Mouse (Mus musculus) lung, postnatal 0 days (tissue): ENCODE data around the gene Nfic. TPM values are rescaled to one million over a fixed set of nuclear protein-coding genes. Genes with fewer than 3 reads are reported as not detected.

ENCODE experiments used
- ATAC-seq: fragments of 200-750 bp; cut with Nextera tagmentation; 2 replicates; pipeline ENCODE4 v1.8.0; 2017; ENCODE audit warnings: moderate library complexity
- DNase-seq: peaks from one replicate; pipeline ENCODE4 v3.0.0-alpha.2; 2016; ENCODE audit warnings: low spot score
- H3K27ac ChIP-seq: fragments of 300-500 bp; sonication (generic); 2 replicates; pipeline ENCODE4 v1.5.1; 2014; ENCODE audit warnings: antibody characterized with exemption, mild to moderate bottlenecking, low read length, mixed read lengths
- H3K27me3 ChIP-seq: fragments of 300-500 bp; sonication (generic); replicated peaks from 2 replicates; pipeline ENCODE4 v1.6.1; 2014; ENCODE audit warnings: low read length, mixed read lengths; ENCODE audit not compliant: insufficient read depth
- H3K36me3 ChIP-seq: fragments of 300-500 bp; sonication (generic); 2 replicates; pipeline ENCODE4 v1.6.1; 2014; ENCODE audit warnings: low read length, mixed read lengths; ENCODE audit not compliant: insufficient read depth
- H3K4me1 ChIP-seq: fragments of 300-500 bp; sonication (generic); 2 replicates; pipeline ENCODE4 v1.6.1; 2014; ENCODE audit warnings: antibody characterized with exemption, low read depth, low read length, mixed read lengths; ENCODE audit not compliant: insufficient read depth
- H3K4me2 ChIP-seq: fragments of 300-500 bp; sonication (generic); replicated peaks from 2 replicates; pipeline ENCODE4 v1.6.1; 2014; ENCODE audit warnings: low read depth, mild to moderate bottlenecking, low read length, moderate library complexity, mixed read lengths
- H3K4me3 ChIP-seq: fragments of 300-500 bp; sonication (generic); 2 replicates; pipeline ENCODE4 v1.5.1; 2014; ENCODE audit warnings: low read depth, low read length
- H3K9ac ChIP-seq: fragments of 300-500 bp; sonication (generic); replicated peaks from 2 replicates; pipeline ENCODE4 v1.6.1; 2014; ENCODE audit warnings: low read depth, mild to moderate bottlenecking
- H3K9me3 ChIP-seq: fragments of 300-500 bp; sonication (generic); 2 replicates; pipeline ENCODE4 v1.6.1; 2016; ENCODE audit warnings: low read length, mixed read lengths
- CTCF ChIP-seq: IDR thresholded peaks from 2 replicates; pipeline ENCODE4 v1.5.1; 2016; ENCODE audit warnings: antibody characterized with exemption, mild to moderate bottlenecking
- EP300 ChIP-seq: IDR thresholded peaks from 2 replicates; pipeline ENCODE4 v1.6.1; 2016; ENCODE audit warnings: antibody characterized with exemption, mild to moderate bottlenecking, control low read depth
- WGBS: fragments of 180-500 bp; shearing (Covaris S2); extraction: QIAGEN DNeasy Blood & Tissue Kit; methylation state at CpG from one replicate; pipeline ENCODE4 v1.1.7; 2014; 5-methylcytosine and 5-hydroxymethylcytosine counted together
- microRNA-seq: library from miRNA; unstranded; fragments of <30 nt; microRNA quantifications from one replicate; pipeline ENCODE4, GENCODE M21; 2016
- polyA plus RNA-seq: library from polyadenylated mRNA; unstranded; fragments of >200 nt; fragmentation: Nextera tagmentation; extraction: Ambion mirVana; gene quantifications from 2 replicates; pipeline ENCODE4 v1.2.1, GENCODE M21; 2015

Nfic gene
- polyA plus RNA-seq, 1 experiment from 2014 or later = 73.6 TPM

DNA sequence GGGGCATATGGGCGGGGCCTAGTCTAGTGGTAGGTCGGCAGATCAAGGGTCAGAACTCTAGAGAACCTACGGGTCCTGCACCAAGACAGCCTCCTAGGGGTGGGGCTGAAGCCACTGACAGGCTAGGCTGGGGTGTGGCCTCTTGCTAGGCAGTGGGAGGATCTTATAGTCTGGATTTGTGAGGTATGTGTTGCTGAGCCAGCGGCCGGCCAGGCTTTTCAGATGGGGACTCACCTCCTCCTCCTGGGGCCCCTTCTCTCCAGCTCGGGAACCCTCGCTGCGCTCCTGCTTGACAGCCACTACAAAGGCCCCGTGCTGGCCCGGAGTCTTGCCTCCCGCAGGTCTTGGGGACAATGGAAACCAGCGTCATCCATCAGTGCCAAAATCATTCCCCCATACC is 106.3 kb downstream of the Nfic start:
- 5% methylated on average over 11 of the region's 12 CpGs for WGBS
- Histone ChIP-seq H3K4me1 (0 out of 2 replicates have a peak, but pooled peaks cover 2% of the 10 kb centered on the region), H3K4me2 (peak overlapping the region; percentile 94), H3K27ac (peak overlapping the region; percentile 76; the same call in 1 of the 2 replicates), H3K9me3 (no peaks in the 10 kb centered on the region), H3K4me3 (peak overlapping the region; percentile 68; the same call in 1 of the 2 replicates), H3K27me3 (no peaks in the 10 kb centered on the region), H3K9ac (peak overlapping the region; percentile 68; the same call in 1 of the 2 replicates), H3K36me3 (no peaks in the 10 kb centered on the region)
- ATAC-seq = no peak; the same call in 1 of the 2 replicates
- DNase-seq = peak; percentile 87
- no peak for TF ChIP-seq EP300
- no peak for TF ChIP-seq CTCF

- no peak overlapping the region for H3K9ac ChIP-seq
- 0 out of 2 replicates have a peak overlapping the region, but pooled peaks have one; percentile 10 for H3K4me3 ChIP-seq
- H3K27me3 ChIP-seq = 0 out of 2 replicates have a peak, but pooled peaks cover 8% of the 10 kb centered on the region
- 12% methylated on average over 50 of the region's 55 CpGs for WGBS
- H3K27ac ChIP-seq = 0 out of 2 replicates have a peak overlapping the region, but pooled peaks have one; percentile 57
- TF ChIP-seq CTCF (peak; percentile 61), EP300 (no peak)
- no peaks in the 10 kb centered on the region for H3K9me3 ChIP-seq
- DNase-seq = peak; percentile 87
- ATAC-seq = peak; percentile 27
- no peaks in the 10 kb centered on the region for H3K36me3 ChIP-seq
- peak overlapping the region; percentile 52 for H3K4me2 ChIP-seq
- peaks cover 5% of the 10 kb centered on the region; the same call in 1 of the 2 replicates for H3K4me1 ChIP-seq
Measured at GRCm38 (mm10) chr10:81346453-81347067, 108.9 kb downstream of the Nfic start.

Small RNA genes lying within 50 kb of the gene (microRNA-seq; reads per million reads assigned to microRNA genes)
- gene Gm25595 (not detected), gene Mir1191b (0.73 reads per million), gene Mir6913 (not detected)

Other genes with a start within 250 kb of the Nfic start
- not detected in 2 replicates for gene Atcay, start 224.8 kb downstream of the Nfic start, polyA plus RNA-seq
- 2.3 and 2.4 TPM in 2 replicates for gene Zfr2, start 222.5 kb downstream of the Nfic start, polyA plus RNA-seq
- 1.5 and 1.6 TPM in 2 replicates for gene Matk, start 202.7 kb downstream of the Nfic start, polyA plus RNA-seq
- 132 and 162 TPM in 2 replicates for gene Mrpl54, start 188.7 kb downstream of the Nfic start, polyA plus RNA-seq
- gene Apba3, start 188.7 kb downstream of the Nfic start, polyA plus RNA-seq = 47.9 and 49.4 TPM in 2 replicates
- gene Tjp3, start 164.1 kb downstream of the Nfic start, polyA plus RNA-seq = 24.1 and 30.8 TPM in 2 replicates
- gene Pip5k1c, start 162.7 kb downstream of the Nfic start, polyA plus RNA-seq = 31.2 and 32.4 TPM in 2 replicates
- gene Cactin, start 134.5 kb downstream of the Nfic start, polyA plus RNA-seq = 20.3 and 23.0 TPM in 2 replicates
- 19.6 and 28.4 TPM in 2 replicates for gene Tbxa2r, start 126.9 kb downstream of the Nfic start, polyA plus RNA-seq
- gene Gipc3, start 112.4 kb downstream of the Nfic start, polyA plus RNA-seq = 0.33 and 0.55 TPM in 2 replicates
- gene Hmg20b, start 105.2 kb downstream of the Nfic start, polyA plus RNA-seq = 94.3 and 101 TPM in 2 replicates
- gene Mfsd12, start 98.1 kb downstream of the Nfic start, polyA plus RNA-seq = 14.0 and 16.9 TPM in 2 replicates
- gene 4930404N11Rik, start 89.8 kb downstream of the Nfic start, polyA plus RNA-seq = 5.4 and 6.6 TPM in 2 replicates
- gene Fzr1, start 77.1 kb downstream of the Nfic start, polyA plus RNA-seq = 39.5 and 39.7 TPM in 2 replicates
- gene Dohh, start 71.2 kb downstream of the Nfic start, polyA plus RNA-seq = 49.4 and 55.2 TPM in 2 replicates
- gene Gm48551, start 71.2 kb downstream of the Nfic start, polyA plus RNA-seq = 2.4 and 3.0 TPM in 2 replicates
- 0.20 and 0.63 TPM in 2 replicates for gene Gm48552, start 66.6 kb downstream of the Nfic start, polyA plus RNA-seq
- gene Smim24, start 62.6 kb downstream of the Nfic start, polyA plus RNA-seq = 3.1 and 3.6 TPM in 2 replicates
- 0.08 and 0.11 TPM in 2 replicates for gene Celf5, start 27.1 kb upstream of the Nfic start, polyA plus RNA-seq
- gene Ncln, start 40.8 kb upstream of the Nfic start, polyA plus RNA-seq = 40.7 and 46.7 TPM in 2 replicates
- 19.0 and 19.3 TPM in 2 replicates for gene S1pr4, start 44.5 kb upstream of the Nfic start, polyA plus RNA-seq
- 4.2 and 4.6 TPM in 2 replicates for gene Gna15, start 68.6 kb upstream of the Nfic start, polyA plus RNA-seq
- 62.5 and 63.2 TPM in 2 replicates for gene Gna11, start 89.6 kb upstream of the Nfic start, polyA plus RNA-seq
- 467 and 473 TPM in 2 replicates for gene Aes, start 103.9 kb upstream of the Nfic start, polyA plus RNA-seq
- 29.9 and 37.0 TPM in 2 replicates for gene Tle2, start 118.9 kb upstream of the Nfic start, polyA plus RNA-seq
- gene Tle6, start 145.4 kb upstream of the Nfic start, polyA plus RNA-seq = 12.8 and 18.5 TPM in 2 replicates
- 0.07 and 0.29 TPM in 2 replicates for gene BC025920, start 150.6 kb upstream of the Nfic start, polyA plus RNA-seq
- 24.1 and 24.2 TPM in 2 replicates for gene Sirt6, start 172.2 kb upstream of the Nfic start, polyA plus RNA-seq
- 4.4 and 5.3 TPM in 2 replicates for gene Ankrd24, start 172.9 kb upstream of the Nfic start, polyA plus RNA-seq
- 2.6 and 2.9 TPM in 2 replicates for gene Gm10778, start 193.4 kb upstream of the Nfic start, polyA plus RNA-seq
- gene Zfp433, start 249.2 kb upstream of the Nfic start, polyA plus RNA-seq = 10.1 and 12.5 TPM in 2 replicates